Mouse (Mus musculus): ENCODE measurements around the gene Olfr453.

Olfr453 gene

DNA sequence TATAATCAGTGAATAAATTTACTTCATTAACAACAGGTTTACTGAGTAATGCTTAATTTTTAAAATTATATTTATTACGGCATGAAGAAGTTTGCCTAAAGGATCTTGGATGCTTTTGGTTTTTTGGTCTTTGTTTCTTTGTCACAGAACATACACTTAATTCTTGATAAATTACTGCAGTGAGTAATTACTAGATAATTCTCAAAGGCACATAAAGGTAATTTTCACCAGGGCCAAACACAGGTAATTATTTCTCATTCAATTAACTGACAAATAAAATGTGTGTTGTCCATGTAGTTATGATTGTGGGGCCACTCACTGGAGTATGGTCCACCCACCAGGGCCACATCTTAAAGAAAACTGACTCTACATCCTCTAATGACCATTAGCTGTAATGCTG lies at the start of gene Olfr453:
TSS of gene Olfr453 (plus strand) at position 301 of the 400 bp plus-strand sequence.
- DNase-seq: no peak

DNA sequence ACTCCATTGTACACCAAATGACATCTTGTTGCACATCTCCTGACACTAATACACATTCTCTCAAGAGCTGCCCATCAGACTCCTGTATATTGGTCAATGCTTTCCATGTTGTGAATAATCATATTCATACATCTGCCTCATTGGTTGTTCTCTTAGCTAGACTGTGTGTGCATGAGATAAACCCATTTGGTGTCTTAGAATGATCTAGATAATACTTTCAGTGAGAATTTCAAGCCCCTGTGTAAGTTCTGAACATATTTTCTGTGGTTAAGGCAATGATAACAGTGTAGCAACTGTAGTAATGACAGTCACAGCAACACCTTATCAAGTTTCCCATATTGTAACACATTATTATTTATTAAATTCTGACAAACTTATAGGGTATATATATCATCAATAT lies 49.4 kb upstream of the Olfr453 start:
- no peak for DNase-seq

DNA sequence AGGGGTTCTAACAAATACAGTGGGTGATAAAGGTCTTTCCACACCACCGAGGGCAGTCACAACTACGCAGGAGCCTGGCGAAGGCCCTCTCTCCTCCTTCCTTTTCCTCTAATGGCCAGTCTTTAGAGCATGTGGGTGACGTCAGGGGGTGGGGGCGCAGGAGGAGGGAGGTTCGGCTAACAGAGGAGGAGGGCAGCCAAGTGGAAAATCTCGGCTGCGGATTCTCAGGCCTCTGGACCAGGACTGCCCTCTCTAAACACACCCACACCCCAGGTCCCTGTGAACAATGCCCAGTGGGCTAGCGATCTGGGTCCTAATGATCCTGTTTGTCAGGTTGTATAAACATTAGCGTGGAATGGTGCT lies 47.0 kb upstream of the Olfr453 start:
- no peak for DNase-seq

GRCm38 (mm10) chr6:42692517-42693190 lies 46.5 kb upstream of the Olfr453 start:
- no peak for DNase-seq

DNA sequence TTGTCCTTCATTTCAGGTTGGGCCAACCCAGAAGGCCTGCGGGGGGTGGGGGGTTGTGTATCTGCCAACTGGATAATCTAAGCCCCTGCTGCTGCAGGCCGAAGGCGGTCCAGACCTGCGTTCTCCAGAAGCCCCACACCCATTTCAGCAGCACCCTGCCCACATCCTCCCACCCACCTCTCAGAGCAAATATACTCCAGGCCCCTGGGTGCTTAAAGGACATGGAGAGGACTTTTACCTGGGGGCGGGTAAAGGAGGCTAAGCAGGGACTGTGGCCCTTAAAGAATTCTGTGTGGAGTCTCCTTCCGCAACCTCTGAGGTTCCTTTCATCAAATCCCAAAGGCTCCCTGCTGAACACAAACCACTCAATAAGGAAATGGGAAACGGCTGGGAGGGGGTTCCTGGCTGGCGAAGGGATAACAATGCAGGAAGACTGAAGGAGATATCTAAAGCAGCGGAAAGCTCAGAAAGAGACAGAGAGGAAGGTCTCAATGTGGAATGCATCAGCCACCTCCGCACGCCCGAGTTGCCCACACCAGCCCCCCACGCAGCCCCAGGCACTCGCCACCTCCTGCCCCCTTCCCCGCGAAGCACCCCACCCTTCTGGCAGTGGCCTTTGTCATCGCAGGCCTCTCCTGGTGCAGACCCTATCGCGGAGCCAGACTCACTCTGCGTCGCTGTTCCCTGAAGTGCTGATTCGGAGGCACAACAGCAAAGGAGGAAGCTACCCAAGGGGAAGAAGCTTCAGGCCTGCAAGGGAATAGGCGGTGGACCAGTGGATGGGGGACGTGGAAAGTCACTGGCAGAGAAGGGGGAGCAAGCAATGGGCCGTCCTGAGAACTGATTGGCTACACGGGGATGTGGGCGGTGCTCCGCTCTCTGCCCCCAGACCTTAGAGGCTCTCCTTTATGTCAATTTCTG lies 29.6 kb upstream of the Olfr453 start, which contains the start of gene Tcaf1:
TSS of gene Tcaf1 (minus strand) at position 798 of the 921 bp plus-strand sequence.
- DNase-seq: no peak

- no peak for DNase-seq
Observed at GRCm38 (mm10) chr6:42714668-42715067, 24.5 kb upstream of the Olfr453 start.

DNA sequence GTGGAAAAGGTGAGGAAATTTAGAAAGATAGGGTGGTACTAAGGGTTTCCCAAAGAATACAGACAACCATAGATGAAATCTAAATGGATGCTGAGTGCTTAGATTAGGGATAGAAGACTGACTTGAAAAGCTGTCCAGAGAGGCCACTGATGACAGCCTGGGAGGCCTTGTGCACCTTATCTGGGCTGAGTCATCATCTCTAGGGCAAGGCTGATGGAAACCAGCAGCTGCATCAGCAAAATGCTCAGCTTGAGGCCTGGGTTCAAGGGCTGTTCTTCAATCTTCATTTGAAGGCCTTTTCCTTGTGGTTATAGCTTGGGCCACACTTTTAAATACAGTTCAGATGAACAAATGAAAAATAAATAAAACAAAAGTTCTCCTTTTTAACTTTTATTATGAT lies 21.2 kb upstream of the Olfr453 start:
- DNase-seq: no peak

GRCm38 (mm10) chr6:42742303-42742702 lies 3.1 kb downstream of the Olfr453 start:
- DNase-seq: no peak

GRCm38 (mm10) chr6:42747846-42748245 lies 8.7 kb downstream of the Olfr453 start:
- DNase-seq: no peak

GRCm38 (mm10) chr6:42756104-42756503 lies 16.9 kb downstream of the Olfr453 start, which contains the start of gene Olfr38:
TSS of gene Olfr38 (plus strand) at chr6:42756404.
- DNase-seq: no peak

- no peak for DNase-seq
Observed at GRCm38 (mm10) chr6:42777066-42777465, 37.9 kb downstream of the Olfr453 start.

GRCm38 (mm10) chr6:42784793-42785192 lies 45.6 kb downstream of the Olfr453 start, which contains the start of gene Olfr452:
TSS of gene Olfr452 (plus strand) at chr6:42785093.
- no peak for DNase-seq

DNA sequence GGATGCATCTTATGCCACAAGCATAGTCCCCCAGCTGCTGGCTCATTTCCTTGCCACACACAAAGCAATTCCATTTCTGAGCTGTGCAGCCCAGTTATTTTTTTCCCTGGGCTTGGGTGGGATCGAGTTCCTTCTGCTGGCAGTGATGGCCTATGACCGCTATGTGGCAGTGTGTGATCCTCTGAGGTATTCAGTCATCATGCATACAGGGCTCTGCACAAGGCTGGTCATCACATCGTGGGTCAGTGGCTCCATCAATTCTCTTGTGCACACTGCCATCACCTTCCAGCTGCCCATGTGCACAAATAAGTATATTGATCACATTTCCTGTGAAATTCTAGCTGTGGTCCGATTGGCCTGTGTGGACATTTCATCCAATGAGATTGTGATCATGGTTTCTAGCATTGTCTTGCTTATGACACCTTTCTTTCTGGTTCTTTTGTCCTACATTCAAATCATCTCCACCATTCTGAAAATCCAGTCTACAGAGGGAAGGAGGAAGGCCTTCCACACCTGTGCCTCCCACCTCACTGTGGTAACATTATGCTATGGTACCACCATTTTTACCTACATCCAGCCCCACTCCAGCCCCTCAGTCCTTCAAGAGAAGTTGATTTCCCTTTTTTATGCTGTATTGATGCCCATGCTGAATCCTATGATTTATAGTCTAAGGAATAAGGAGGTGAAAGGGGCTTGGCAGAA lies 51.2 kb downstream of the Olfr453 start:
- no peak for DNase-seq

DNA sequence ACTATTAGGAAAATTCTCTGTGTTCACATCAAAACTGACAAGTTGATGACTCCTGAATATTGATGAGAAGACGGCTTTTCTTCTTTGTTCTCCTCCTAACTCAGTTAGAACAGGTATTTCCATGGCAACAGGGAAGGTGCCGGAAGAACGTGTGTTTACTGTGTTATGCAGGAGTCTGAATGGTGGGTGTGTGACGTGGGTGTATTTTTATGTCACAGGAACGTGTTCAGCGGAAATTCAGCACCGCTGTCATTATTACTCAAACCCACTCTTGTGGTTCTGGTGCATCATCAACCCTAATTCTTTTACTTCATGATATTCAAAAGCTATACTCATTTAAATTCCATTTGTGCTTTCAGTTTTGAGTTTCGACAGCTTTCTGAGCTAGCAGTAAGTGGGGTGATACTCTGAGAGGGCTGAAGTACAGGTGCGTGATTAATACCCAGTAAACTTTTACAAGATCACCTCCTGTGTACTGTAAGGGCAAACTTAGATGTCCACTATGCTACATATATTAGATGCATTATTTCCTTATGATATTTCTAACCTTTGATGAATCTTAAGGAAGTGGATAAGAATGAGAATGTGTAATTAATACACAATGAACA lies 51.9 kb downstream of the Olfr453 start:
- DNase-seq: no peak

- no peak for DNase-seq
Observed at GRCm38 (mm10) chr6:42794982-42795381, 55.8 kb downstream of the Olfr453 start.
